Mouse (Mus musculus) CH12.LX (cell line): ENCODE measurements around the gene Nos1ap. TPM values are rescaled to one million over a fixed set of nuclear protein-coding genes. Genes with fewer than 3 reads are reported as not detected.

Source experiments
- DNase-seq: peaks from one replicate; pipeline ENCODE4 v3.0.0-alpha.2; 2013; ENCODE audit errors: extremely low read depth
- H3K27ac ChIP-seq: 2 replicates; pipeline ENCODE4 v1.5.1; 2012; ENCODE audit warnings: low read depth, mild to moderate bottlenecking, control low read depth, moderate library complexity; ENCODE audit not compliant: insufficient read depth
- H3K27me3 ChIP-seq: replicated peaks from 2 replicates; pipeline ENCODE3; 2012; ENCODE audit warnings: inconsistent platforms
- H3K36me3 ChIP-seq, 2 experiments: replicated peaks in 1 of 2; 2 replicates each; pipeline versions ENCODE3 to v1.6.1; 2012; ENCODE audit warnings: inconsistent platforms in 1 of 2, low read length in 1 of 2, mild to moderate bottlenecking in 1 of 2, mixed read lengths in 1 of 2, moderate library complexity in 1 of 2; ENCODE audit not compliant: control insufficient read depth in 1 of 2, insufficient read depth in 1 of 2
- H3K4me1 ChIP-seq, 2 experiments: 2 replicates each; pipeline ENCODE4 v1.6.1; 2012; ENCODE audit warnings: inconsistent platforms in 1 of 2, moderate library complexity in 1 of 2; ENCODE audit not compliant: insufficient read depth in 2 of 2, control insufficient read depth in 1 of 2
- H3K4me2 ChIP-seq: 2 replicates; pipeline ENCODE4 v1.6.1; 2012; ENCODE audit warnings: low read depth, mild to moderate bottlenecking, control low read depth; ENCODE audit not compliant: poor library complexity, insufficient read depth, severe bottlenecking
- H3K4me3 ChIP-seq, 3 experiments: fragments of 150-350 bp in 1 of 3; sonication (generic) in 1 of 3; replicated peaks in 1 of 3; 2 replicates each; pipeline versions ENCODE3 to v1.5.1; 2011 to 2012; ENCODE audit warnings: low read depth in 2 of 3, low read length in 2 of 3, mild to moderate bottlenecking in 2 of 3, moderate library complexity in 2 of 3, control low read depth in 1 of 3, improper control_type of control experiment in 1 of 3, inconsistent platforms in 1 of 3, mixed read lengths in 1 of 3; ENCODE audit not compliant: poor library complexity in 1 of 3
- H3K79me2 ChIP-seq: replicated peaks from 2 replicates; pipeline ENCODE4 v1.6.1; 2012; ENCODE audit warnings: mild to moderate bottlenecking, moderate library complexity; ENCODE audit not compliant: control insufficient read depth, poor library complexity, insufficient read depth, severe bottlenecking; ENCODE audit errors: extremely low read depth
- H3K9ac ChIP-seq: 2 replicates; pipeline ENCODE4 v1.6.1; 2012; ENCODE audit warnings: low read depth, mild to moderate bottlenecking, control low read depth, moderate library complexity; ENCODE audit not compliant: insufficient read depth
- H3K9me3 ChIP-seq: replicated peaks from 2 replicates; pipeline ENCODE3; 2012; ENCODE audit warnings: low read length, inconsistent platforms, mixed read lengths
- BHLHE40 ChIP-seq: IDR thresholded peaks from 2 replicates; pipeline ENCODE4 v1.6.1; 2011; ENCODE audit warnings: mild to moderate bottlenecking, low read depth, low read length, improper control_type of control experiment
- CHD2 ChIP-seq: IDR thresholded peaks from 2 replicates; pipeline ENCODE4 v1.6.1; 2011; ENCODE audit warnings: low read length, improper control_type of control experiment
- CTCF ChIP-seq, 2 experiments: IDR thresholded peaks in 1 of 2; conservative IDR thresholded peaks in 1 of 2; 2 replicates each; pipeline ENCODE4 v1.5.1; 2011 to 2012; ENCODE audit warnings: low read depth in 2 of 2, low read length in 2 of 2, improper control_type of control experiment in 1 of 2, inconsistent platforms in 1 of 2, mild to moderate bottlenecking in 1 of 2, moderate library complexity in 1 of 2
- EP300 ChIP-seq: IDR thresholded peaks from 2 replicates; pipeline ENCODE4 v1.6.1; 2011; ENCODE audit warnings: low read length, improper control_type of control experiment
- ETS1 ChIP-seq: conservative IDR thresholded peaks from 2 replicates; pipeline ENCODE4 v1.6.1; 2012; ENCODE audit warnings: low read depth, mild to moderate bottlenecking, inconsistent platforms, low read length, improper control_type of control experiment, moderate library complexity
- JUN ChIP-seq: IDR thresholded peaks from 2 replicates; pipeline ENCODE4 v1.6.1; 2011; ENCODE audit warnings: low read depth, mild to moderate bottlenecking, low read length, improper control_type of control experiment, moderate library complexity; ENCODE audit not compliant: insufficient read depth
- KAT2A ChIP-seq: IDR thresholded peaks from 2 replicates; pipeline ENCODE4 v1.6.1; 2012; ENCODE audit warnings: low read length, improper control_type of control experiment, inconsistent platforms; ENCODE audit not compliant: insufficient replicate concordance
- MAFK ChIP-seq: IDR thresholded peaks from 2 replicates; pipeline ENCODE4 v1.6.1; 2011; ENCODE audit warnings: low read length, improper control_type of control experiment; ENCODE audit not compliant: insufficient replicate concordance
- MYC ChIP-seq: IDR thresholded peaks from 2 replicates; pipeline ENCODE4 v1.6.1; 2011; ENCODE audit warnings: low read depth, mild to moderate bottlenecking, improper control_type of control experiment, low read length
- NRF1 ChIP-seq: IDR thresholded peaks from 2 replicates; pipeline ENCODE4 v1.6.1; 2014; ENCODE audit warnings: low read depth, mild to moderate bottlenecking, inconsistent platforms, low read length, improper control_type of control experiment, moderate library complexity
- PAX5 ChIP-seq: IDR thresholded peaks from 2 replicates; pipeline ENCODE4 v1.6.1; 2012; ENCODE audit warnings: low read length, inconsistent platforms, mixed read lengths
- RAD21 ChIP-seq: IDR thresholded peaks from 2 replicates; pipeline ENCODE4 v1.6.1; 2011; ENCODE audit warnings: low read depth, mild to moderate bottlenecking, low read length, improper control_type of control experiment, moderate library complexity
- RCOR1 ChIP-seq: conservative IDR thresholded peaks from 2 replicates; pipeline ENCODE4 v1.6.1; 2012; ENCODE audit warnings: low read depth, mild to moderate bottlenecking, inconsistent platforms, low read length, improper control_type of control experiment
- SIN3A ChIP-seq: IDR thresholded peaks from 2 replicates; pipeline ENCODE4 v1.6.1; 2012; ENCODE audit warnings: low read length, improper control_type of control experiment, inconsistent platforms
- SMC3 ChIP-seq: IDR thresholded peaks from 2 replicates; pipeline ENCODE4 v1.6.1; 2011; ENCODE audit warnings: low read depth, low read length, improper control_type of control experiment
- ZC3H11A ChIP-seq: IDR thresholded peaks from 2 replicates; pipeline ENCODE4 v1.6.1; 2012; ENCODE audit warnings: low read depth, mild to moderate bottlenecking, inconsistent platforms, low read length, improper control_type of control experiment
- dilution Hi-C: fragments of 300-500 bp; cut with MboI; formaldehyde crosslinking; loops from 2 replicates; pipeline ENCODE4 v1.14.3; 2020; ENCODE audit warnings: low sequenced_read_pairs; ENCODE audit not compliant: extremely low pct_unique_long_range_greater_than_20kb, extremely low pct_ligation_motif_present
- in situ Hi-C: fragments of 300-500 bp; cut with MboI; formaldehyde crosslinking; loops from 3 replicates; pipeline ENCODE4 v1.14.3; 2019; ENCODE audit warnings: low sequenced_read_pairs, low pct_ligation_motif_present, low pct_unique_long_range_greater_than_20kb, mixed read lengths
- polyA plus RNA-seq: library from polyadenylated mRNA; unstranded; fragments of >175 nt; gene quantifications from 2 replicates; pipeline ENCODE4 v1.2.1, GENCODE M21; 2012; ENCODE audit warnings: low read depth; ENCODE audit not compliant: insufficient read length
- total RNA-seq, 2 experiments: library from RNA; depleted of rRNA; stranded (reverse); fragments of 300-350 nt in 1 of 2; fragments of >200 nt in 1 of 2; gene quantifications; 2 replicates each; pipeline ENCODE4 v1.2.3; 2012 to 2014

Gene Nos1ap
- total and polyA plus RNA-seq, 3 experiments = not detected

GRCm38 (mm10) chr1:170368864-170369263 is 220.8 kb downstream of the Nos1ap start:
- Histone ChIP-seq H3K9ac (no peak overlapping the region), H3K36me3 (no peaks in the 10 kb centered on the region), H3K4me1 (peaks cover 0 to 5% of the 10 kb centered on the region in 2 experiments; a peak in 2 of 4 replicates), H3K27ac (no peak overlapping the region), H3K4me2 (no peak overlapping the region), H3K4me3 (no peak overlapping the region), H3K9me3 (no peaks in the 10 kb centered on the region), H3K79me2 (no peaks in the 10 kb centered on the region), H3K27me3 (peaks cover 2% of the 10 kb centered on the region)
- in situ Hi-C loops = no loop called here
- dilution Hi-C loops = no loop called here
- no peak for DNase-seq
- TF ChIP-seq ETS1 (no peak), EP300 (no peak), ZC3H11A (no peak), PAX5 (no peak), SMC3 (no peak), MYC (no peak), JUN (no peak), SIN3A (no peak), RAD21 (no peak), CTCF (conservative IDR thresholded peaks at IDR 0.05 in 1 of 2, IDR thresholded peaks at IDR 0.05 in 1 of 2; ENCODE audit: low read depth in 2 of 2, low read length in 2 of 2) (no peak), CHD2 (no peak), KAT2A (no peak), MAFK (no peak)

DNA sequence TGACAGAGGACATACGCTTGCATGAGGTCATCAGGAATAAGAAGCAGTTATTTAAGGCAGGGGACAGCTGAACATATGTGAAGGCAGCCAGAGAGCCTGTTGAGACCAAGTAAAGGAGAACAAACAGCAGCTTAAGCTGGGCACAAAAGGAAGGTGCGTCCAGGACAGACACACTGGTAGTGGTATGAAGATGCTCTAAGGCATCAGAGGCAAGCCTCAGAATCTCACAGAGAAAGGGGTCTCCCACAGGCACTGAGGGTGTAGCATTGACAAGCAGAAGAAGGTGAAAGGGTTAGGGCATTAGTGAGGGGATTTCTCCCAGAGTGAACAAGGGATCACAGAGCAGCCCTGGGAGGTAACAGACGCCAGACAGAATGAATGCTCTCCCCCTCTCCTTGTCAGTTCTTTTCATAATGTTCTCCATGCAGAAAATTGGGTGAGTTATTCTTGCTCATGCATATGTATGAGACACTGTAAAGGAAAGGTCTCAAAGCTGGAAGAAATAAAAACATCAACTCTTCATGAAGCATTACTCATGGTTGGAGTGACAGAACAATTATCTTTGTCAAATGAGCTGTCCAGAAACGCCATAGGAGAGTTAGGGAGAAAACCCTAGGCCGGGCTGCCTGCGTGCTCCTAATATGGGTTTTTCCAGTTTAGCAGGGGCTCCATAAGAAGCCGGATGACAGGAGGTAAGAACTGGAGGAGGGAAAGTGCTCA is 222.5 kb downstream of the Nos1ap start:
- in situ Hi-C loops = no loop called here
- TF ChIP-seq RAD21 = no peak
- no peak for TF ChIP-seq CHD2
- TF ChIP-seq BHLHE40 = no peak
- TF ChIP-seq RCOR1 = no peak
- no peak for TF ChIP-seq NRF1
- DNase-seq = no peak
- dilution Hi-C loops = no loop called here
- Histone ChIP-seq H3K79me2 (no peaks in the 10 kb centered on the region), H3K4me1 (peaks cover 0 to 5% of the 10 kb centered on the region in 2 experiments; a peak in 2 of 4 replicates), H3K4me2 (no peak overlapping the region), H3K4me3 (no peak overlapping the region), H3K27me3 (peaks cover 2% of the 10 kb centered on the region), H3K27ac (no peak overlapping the region), H3K9me3 (no peaks in the 10 kb centered on the region), H3K36me3 (no peaks in the 10 kb centered on the region), H3K9ac (no peak overlapping the region)
